Mouse (Mus musculus) lung, adult 2 months (tissue): ENCODE results near the gene Gpa33.

Source experiments
- CTCF ChIP-seq: fragments of 200-500 bp; IDR thresholded peaks from 2 replicates; pipeline ENCODE4 v1.5.1; 2011; ENCODE audit warnings: mild to moderate bottlenecking, low read length, control low read depth; ENCODE audit not compliant: insufficient read depth
- POLR2A ChIP-seq: fragments of 200-500 bp; IDR thresholded peaks from 2 replicates; pipeline ENCODE4 v1.6.1; 2011; ENCODE audit warnings: low read depth, mild to moderate bottlenecking, control low read depth, low read length, borderline replicate concordance; ENCODE audit errors: extremely low read depth

DNA sequence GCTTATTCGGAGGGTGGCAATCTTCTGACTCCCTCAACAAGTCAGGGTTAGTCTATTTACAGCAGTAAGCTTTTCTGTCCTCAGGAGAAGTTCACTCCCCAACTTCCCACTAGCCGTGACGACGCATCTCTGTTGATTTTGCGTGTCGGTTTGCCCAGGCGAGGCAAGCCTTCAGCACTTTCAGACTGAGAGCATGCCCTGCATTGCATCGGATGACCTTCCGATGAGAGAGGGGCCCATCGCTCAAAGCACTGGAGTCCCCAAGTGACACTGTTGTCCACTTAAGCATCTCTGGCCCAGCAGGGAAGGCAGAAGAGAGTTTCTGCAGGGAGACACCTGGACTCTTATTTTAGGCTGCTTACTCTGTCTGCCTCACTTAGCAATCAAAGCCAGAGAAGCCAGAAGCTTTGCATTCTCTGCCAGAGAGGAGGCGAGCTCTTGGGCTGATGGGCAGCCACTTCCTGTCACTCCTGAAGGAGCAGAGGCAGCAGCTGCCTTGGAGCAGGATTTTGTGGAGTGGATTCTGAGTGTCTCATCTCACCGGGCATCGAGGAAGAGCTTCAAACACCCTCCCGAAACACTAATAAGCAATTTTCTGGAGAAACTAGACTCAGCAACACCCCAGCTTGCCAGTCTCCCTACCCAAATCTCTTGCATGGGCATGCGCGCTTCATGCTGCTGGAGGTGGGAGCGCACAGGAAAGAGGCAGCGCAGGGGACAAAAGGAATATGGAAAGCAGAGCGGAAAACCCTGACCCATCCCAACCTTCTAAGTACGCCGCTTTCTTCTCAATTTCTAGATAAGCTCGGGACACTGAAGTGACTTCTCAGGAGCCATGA lies 54.6 kb downstream of the Gpa33 start:
- TF ChIP-seq CTCF (no peak), POLR2A (no peak)
